Mouse (Mus musculus) brain, embryonic 14.5 days (tissue): ENCODE results near the gene Olfr491. TPM values are rescaled to one million over a fixed set of nuclear protein-coding genes. Genes with fewer than 3 reads are reported as not detected.

Source experiments
- DNase-seq: peaks from one replicate; pipeline ENCODE4 v3.0.0-alpha.2; 2011; ENCODE audit warnings: low read depth
- CTCF ChIP-seq: fragments of 200-500 bp; IDR thresholded peaks from 2 replicates; pipeline ENCODE4 v1.5.1; 2012; ENCODE audit warnings: inconsistent platforms, mild to moderate bottlenecking, moderate library complexity, borderline replicate concordance; ENCODE audit not compliant: insufficient read depth, insufficient read length; ENCODE audit errors: extremely low read depth
- POLR2A ChIP-seq: fragments of 200-500 bp; IDR thresholded peaks from 2 replicates; pipeline ENCODE4 v1.6.1; 2012; ENCODE audit warnings: mild to moderate bottlenecking, inconsistent platforms, borderline replicate concordance; ENCODE audit not compliant: poor library complexity, insufficient read depth, insufficient read length, severe bottlenecking; ENCODE audit errors: extremely low read depth
- polyA plus RNA-seq: library from polyadenylated mRNA; depleted of rRNA; stranded (reverse); fragments of >200 nt; gene quantifications from 2 replicates; pipeline ENCODE4 v1.2.3, GENCODE M21; 2012; rRNA removed

Olfr491 gene
- polyA plus RNA-seq: not detected in 2 replicates

DNA sequence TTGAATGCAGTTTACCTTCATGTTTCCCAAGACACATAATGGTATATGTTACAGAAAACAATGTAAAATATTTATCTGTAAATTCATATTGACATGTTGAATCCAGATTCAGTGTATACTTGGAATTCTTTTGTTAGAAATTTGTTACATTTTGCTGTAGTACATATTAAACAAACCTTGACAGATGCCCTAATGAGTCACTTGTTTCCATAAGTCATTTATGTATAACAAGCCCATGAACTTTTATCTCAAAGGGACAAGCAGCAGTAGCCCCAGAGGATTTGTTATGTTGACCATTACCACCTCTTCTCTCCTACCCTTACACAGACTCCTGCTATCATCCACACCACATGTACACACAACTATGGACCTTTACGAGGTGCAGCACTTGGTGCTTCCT lies at the start of gene Olfr491:
Gene Olfr491 (plus strand): TSS at position 301 of the 400 bp plus-strand sequence.
- no peak for DNase-seq
- no peak for TF ChIP-seq POLR2A
- no peak for TF ChIP-seq CTCF

DNA sequence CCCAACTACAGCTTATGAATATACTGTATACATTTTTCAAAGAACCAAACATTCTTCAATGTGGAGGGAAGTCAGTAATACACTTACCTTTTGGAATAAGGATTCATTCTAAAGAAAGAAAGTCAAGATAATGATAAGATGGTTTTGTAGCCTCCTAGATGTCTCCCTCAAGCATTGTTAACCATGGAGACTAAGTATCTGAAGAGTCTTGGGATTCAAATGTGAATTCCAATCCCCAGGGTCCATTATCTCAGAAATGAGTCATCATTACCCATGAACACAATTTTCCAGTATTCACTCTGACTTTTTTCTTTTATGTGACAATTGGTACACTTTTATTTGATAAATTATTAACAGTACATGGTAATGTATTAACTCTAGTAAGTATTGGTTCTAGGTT lies 24.4 kb upstream of the Olfr491 start, which contains the start of gene Olfr490:
Gene Olfr490 (minus strand): TSS at position 101 of the 400 bp plus-strand sequence.
- no peak for DNase-seq
- TF ChIP-seq CTCF: no peak
- no peak for TF ChIP-seq POLR2A

GRCm38 (mm10) chr7:108323574-108323973 lies 10.3 kb downstream of the Olfr491 start, which contains the start of gene Olfr492:
TSS of gene Olfr492 (minus strand) at chr7:108323674.
- DNase-seq: no peak
- TF ChIP-seq POLR2A: no peak
- TF ChIP-seq CTCF: no peak

GRCm38 (mm10) chr7:108346879-108347278 lies 33.6 kb downstream of the Olfr491 start, which contains the start of gene Olfr493:
TSS of gene Olfr493 (minus strand) at chr7:108346979.
- TF ChIP-seq CTCF: no peak
- no peak for TF ChIP-seq POLR2A

DNA sequence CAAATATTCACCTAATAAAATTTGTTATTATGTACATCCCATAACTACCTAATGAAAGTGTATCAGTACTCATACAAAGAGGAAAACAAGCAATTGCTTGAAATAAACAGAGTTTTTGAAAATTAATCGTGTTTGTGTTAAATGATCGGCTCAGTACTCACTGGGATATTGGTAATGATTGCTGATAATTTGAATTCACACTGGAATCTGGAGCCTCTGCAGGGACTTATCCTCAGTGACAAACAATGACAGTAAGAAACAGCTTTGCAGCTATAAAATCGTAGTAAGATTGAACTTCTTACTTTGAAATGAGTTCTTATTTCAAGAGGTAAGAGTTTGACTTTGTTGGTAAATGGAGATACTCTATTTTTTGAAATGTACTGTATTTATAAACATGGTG lies 51.8 kb downstream of the Olfr491 start, which contains the start of gene Olfr494:
Gene Olfr494 (plus strand): TSS at position 301 of the 400 bp plus-strand sequence.
- no peak for DNase-seq
- TF ChIP-seq POLR2A (no peak), CTCF (no peak)

More at GRCm38 (mm10) chr7:108346879-108347278, 33.6 kb downstream of the Olfr491 start, which contains the start of gene Olfr493:
- no peak for DNase-seq

Other genes with a start within 250 kb of the Olfr491 start
- gene Olfr480, start 246.1 kb upstream of the Olfr491 start, polyA plus RNA-seq: not detected in 2 replicates
- not detected in 2 replicates for gene Olfr481, start 233.6 kb upstream of the Olfr491 start, polyA plus RNA-seq
- 0.03 TPM in 1 of 2 replicates, not detected in the other for gene Olfr482, start 215.9 kb upstream of the Olfr491 start, polyA plus RNA-seq
- not detected in 2 replicates for gene Olfr483, start 212.6 kb upstream of the Olfr491 start, polyA plus RNA-seq
- gene Olfr484, start 186.0 kb upstream of the Olfr491 start, polyA plus RNA-seq: not detected in 2 replicates
- not detected in 2 replicates for gene Olfr485, start 153.6 kb upstream of the Olfr491 start, polyA plus RNA-seq
- not detected in 2 replicates for gene Olfr486, start 140.7 kb upstream of the Olfr491 start, polyA plus RNA-seq
- gene Olfr487, start 98.8 kb upstream of the Olfr491 start, polyA plus RNA-seq: not detected in 2 replicates
- not detected in 2 replicates for gene Olfr488, start 55.1 kb upstream of the Olfr491 start, polyA plus RNA-seq
- gene Olfr490, start 24.5 kb upstream of the Olfr491 start, polyA plus RNA-seq: not detected in 2 replicates
- gene Olfr492, start 10.2 kb downstream of the Olfr491 start, polyA plus RNA-seq: not detected in 2 replicates
- not detected in 2 replicates for gene Olfr493, start 33.5 kb downstream of the Olfr491 start, polyA plus RNA-seq
- gene Olfr494, start 51.9 kb downstream of the Olfr491 start, polyA plus RNA-seq: not detected in 2 replicates
- gene Olfr495, start 79.7 kb downstream of the Olfr491 start, polyA plus RNA-seq: not detected in 2 replicates
- not detected in 2 replicates for gene Olfr497, start 107.0 kb downstream of the Olfr491 start, polyA plus RNA-seq
- gene Olfr498, start 151.9 kb downstream of the Olfr491 start, polyA plus RNA-seq: not detected in 2 replicates
- gene Olfr502, start 211.6 kb downstream of the Olfr491 start, polyA plus RNA-seq: not detected in 2 replicates
- gene Olfr503, start 231.1 kb downstream of the Olfr491 start, polyA plus RNA-seq: not detected in 2 replicates